Mouse (Mus musculus) MEL (cell line): ENCODE data around the gene Hoga1.

Experiments
- CHD1 ChIP-seq: IDR thresholded peaks from 2 replicates; pipeline ENCODE4 v1.6.1; 2012; ENCODE audit warnings: low read depth, mild to moderate bottlenecking, inconsistent platforms, low read length, improper control_type of control experiment
- CTCF ChIP-seq, 3 experiments: IDR thresholded peaks in 2 of 3; conservative IDR thresholded peaks in 1 of 3; 2 replicates each; pipeline ENCODE4 v1.5.1; 2011 to 2012; ENCODE audit warnings: low read length in 3 of 3, low read depth in 2 of 3, mild to moderate bottlenecking in 2 of 3, improper control_type of control experiment in 1 of 3, inconsistent platforms in 1 of 3, mixed read lengths in 1 of 3, moderate library complexity in 1 of 3; ENCODE audit not compliant: control insufficient read depth in 1 of 3, insufficient read depth in 1 of 3, poor library complexity in 1 of 3, severe bottlenecking in 1 of 3
- MAFK ChIP-seq: IDR thresholded peaks from 2 replicates; pipeline ENCODE4 v1.6.1; 2011; ENCODE audit warnings: low read depth, mild to moderate bottlenecking, low read length, improper control_type of control experiment, borderline replicate concordance
- MAX ChIP-seq: IDR thresholded peaks from 2 replicates; pipeline ENCODE4 v1.6.1; 2011; ENCODE audit warnings: low read length, improper control_type of control experiment
- MAZ ChIP-seq: IDR thresholded peaks from 2 replicates; pipeline ENCODE4 v1.6.1; 2012; ENCODE audit warnings: low read depth, mild to moderate bottlenecking, inconsistent platforms, low read length, improper control_type of control experiment
- NELFE ChIP-seq: IDR thresholded peaks from 2 replicates; pipeline ENCODE4 v1.6.1; 2011; ENCODE audit warnings: low read depth, low read length, improper control_type of control experiment
- NRF1 ChIP-seq: IDR thresholded peaks from 2 replicates; pipeline ENCODE4 v1.6.1; 2014; ENCODE audit warnings: low read depth, mild to moderate bottlenecking, inconsistent platforms, low read length, improper control_type of control experiment, moderate library complexity; ENCODE audit not compliant: poor library complexity, insufficient read depth, severe bottlenecking
- POLR2A ChIP-seq, 2 experiments: IDR thresholded peaks; 2 replicates each; pipeline ENCODE4 v1.6.1; 2011 to 2012; ENCODE audit warnings: low read length in 2 of 2, mild to moderate bottlenecking in 2 of 2, control low read depth in 1 of 2, improper control_type of control experiment in 1 of 2, low read depth in 1 of 2, moderate library complexity in 1 of 2; ENCODE audit not compliant: control insufficient read depth in 1 of 2, insufficient read depth in 1 of 2, poor library complexity in 1 of 2
- RAD21 ChIP-seq: IDR thresholded peaks from 2 replicates; pipeline ENCODE4 v1.6.1; 2011; ENCODE audit warnings: mild to moderate bottlenecking, low read depth, low read length, improper control_type of control experiment
- USF1 ChIP-seq: IDR thresholded peaks from 2 replicates; pipeline ENCODE4 v1.6.1; 2014; ENCODE audit warnings: low read depth, mild to moderate bottlenecking, inconsistent platforms, low read length, improper control_type of control experiment, moderate library complexity
- ZKSCAN1 ChIP-seq: IDR thresholded peaks from 2 replicates; pipeline ENCODE4 v1.6.1; 2012; ENCODE audit warnings: low read depth, mild to moderate bottlenecking, inconsistent platforms, low read length, improper control_type of control experiment, moderate library complexity

DNA sequence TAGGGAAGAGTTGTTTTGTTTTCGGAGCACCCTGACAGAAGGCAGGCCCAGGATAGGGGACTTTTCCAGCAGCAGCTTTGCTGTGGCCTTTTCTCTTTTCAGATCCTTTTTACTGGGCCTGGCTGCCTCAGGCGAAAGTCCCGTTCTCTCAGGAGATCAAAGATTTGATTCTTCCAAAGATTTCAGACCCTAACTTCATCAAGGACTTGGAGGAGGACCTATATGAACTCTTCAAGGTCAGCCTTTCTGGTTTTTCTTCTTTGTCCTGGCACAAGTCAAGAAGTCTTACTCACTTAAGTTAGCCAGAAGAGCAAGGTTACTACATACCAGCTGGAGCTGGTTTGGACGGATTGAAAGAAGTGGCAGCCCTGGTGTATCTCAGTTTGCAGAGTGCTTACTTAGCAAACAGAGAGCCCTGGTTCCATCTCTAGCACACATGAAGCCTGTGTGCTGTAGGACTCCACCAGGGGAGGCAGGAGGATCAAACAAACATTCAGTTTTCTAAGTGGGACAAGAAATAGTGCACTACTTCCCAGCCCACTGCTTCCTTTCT lies 70.4 kb downstream of the Hoga1 start:
- TF ChIP-seq RAD21 (no peak), CTCF (IDR thresholded peaks at IDR 0.05 in 2 of 3, conservative IDR thresholded peaks at IDR 0.05 in 1 of 3; ENCODE audit: control insufficient read depth in 1 of 3, insufficient read depth in 1 of 3, low read depth in 2 of 3, low read length in 3 of 3, poor library complexity in 1 of 3, severe bottlenecking in 1 of 3) (no peak), ZKSCAN1 (no peak), MAFK (no peak), POLR2A (IDR thresholded peaks at IDR 0.05; ENCODE audit: control insufficient read depth in 1 of 2, insufficient read depth in 1 of 2, low read depth in 1 of 2, low read length in 2 of 2, poor library complexity in 1 of 2) (no peak), MAX (no peak), NELFE (no peak), NRF1 (no peak), CHD1 (no peak), MAZ (no peak), USF1 (no peak)
